Mouse (Mus musculus) testis, adult 2 months (tissue): ENCODE measurements around the gene Lzts2.

Experiments used
- CTCF ChIP-seq: fragments of 200-500 bp; IDR thresholded peaks from 2 replicates; pipeline ENCODE4 v1.5.1; 2012; ENCODE audit warnings: low read depth, mild to moderate bottlenecking, inconsistent platforms, low read length, moderate library complexity; ENCODE audit not compliant: control insufficient read depth, insufficient read depth, insufficient replicate concordance
- POLR2A ChIP-seq: fragments of 200-500 bp; IDR thresholded peaks from 2 replicates; pipeline ENCODE4 v1.6.1; 2012; ENCODE audit warnings: low read depth, mild to moderate bottlenecking, inconsistent platforms, low read length, moderate library complexity; ENCODE audit not compliant: control insufficient read depth

DNA sequence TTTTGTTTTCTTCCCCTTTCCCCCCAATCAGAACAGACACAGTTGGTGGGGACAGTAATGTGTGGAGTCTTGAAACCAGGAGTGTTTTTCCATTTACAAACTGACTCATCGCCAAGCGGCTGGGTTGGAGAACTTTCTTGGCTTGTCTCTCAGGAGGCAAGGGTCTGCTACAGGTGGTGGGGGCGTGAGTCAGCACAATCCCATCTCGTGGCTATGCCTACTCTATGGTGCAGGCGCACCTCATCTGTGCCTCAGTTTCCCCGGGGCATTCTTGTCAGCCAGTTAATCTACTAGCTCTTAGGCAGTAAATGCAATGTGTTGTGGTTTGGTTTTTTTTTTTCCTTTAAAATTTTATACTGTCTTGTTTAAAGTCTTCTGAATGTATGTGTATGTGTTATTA is 30.8 kb upstream of the Lzts2 start:
- TF ChIP-seq CTCF (no peak), POLR2A (no peak)
